Mouse (Mus musculus) retina, adult 2 months (tissue): ENCODE measurements at regions not wholly inside any gene's neighbourhood (a gene's known extent, or its start where the extent isn't known, plus 50 kb on each side); places are given as distances from the start of the nearest gene placed in this dataset.
"Not testable (repeated sequence)": the region's sequence is repeated elsewhere in the genome, so short reads cannot be mapped to it uniquely, and the experiment has no call there.

Experiments used
- DNase-seq: peaks from one replicate; pipeline ENCODE4 v3.0.0-alpha.2; 2012; ENCODE audit warnings: low read depth, low spot score

GRCm38 (mm10) chr7:111846417-111846816 is 66.6 kb upstream of the Galnt18 start:
- DNase-seq, result no peak

GRCm38 (mm10) chr7:111843715-111844114 is 63.9 kb upstream of the Galnt18 start:
- DNase-seq, result no peak

GRCm38 (mm10) chr7:111840826-111841225 is 61.0 kb upstream of the Galnt18 start:
- DNase-seq, result no peak

- no peak for DNase-seq
Observed at GRCm38 (mm10) chr7:111838162-111838561, 58.4 kb upstream of the Galnt18 start.

- DNase-seq, result not testable (repeated sequence)
Observed at GRCm38 (mm10) chr7:111834356-111834755, 54.6 kb upstream of the Galnt18 start.

GRCm38 (mm10) chr7:111829931-111830330 is 50.2 kb upstream of the Galnt18 start:
- DNase-seq, result no peak
